Mouse (Mus musculus) layer of hippocampus, postnatal 25 days (tissue): ENCODE results near the gene Coq10b. TPM values are rescaled to one million over a fixed set of nuclear protein-coding genes. Genes with fewer than 3 reads are reported as not detected.

Experiments used
- DNase-seq, 2 experiments: peaks; one replicate each; pipeline ENCODE4 v3.0.0; 2022; ENCODE audit warnings: mixed read lengths in 2 of 2, low spot score in 1 of 2; ENCODE audit errors: extremely low spot score in 1 of 2
- total RNA-seq, 2 experiments: library from RNA; stranded (reverse); gene quantifications; 2 replicates each; pipeline ENCODE4 v1.2.3; 2021

The Coq10b gene
- total RNA-seq, 2 experiments from 2014 or later, result 17.9 to 19.7 TPM

GRCm38 (mm10) chr1:55092469-55092868 is 39.9 kb downstream of the Coq10b start:
- no peak for DNase-seq

GRCm38 (mm10) chr1:55106919-55107585 is 54.5 kb downstream of the Coq10b start:
- no peak for DNase-seq

- DNase-seq, result no peak
These were observed 55.1 kb downstream of the Coq10b start for GRCm38 (mm10) chr1:55107644-55108043.

- no peak for DNase-seq
These were observed 55.9 kb downstream of the Coq10b start for GRCm38 (mm10) chr1:55108473-55108872.

- DNase-seq, result no peak
These were observed 56.6 kb downstream of the Coq10b start for GRCm38 (mm10) chr1:55109066-55109766.

Other genes starting within 250 kb of the Coq10b start
- gene Ankrd44, start 126.4 kb upstream of the Coq10b start, total RNA-seq, result 10 to 100 TPM; 17.1 to 17.3 TPM
- gene Sf3b1, start 25.3 kb upstream of the Coq10b start, total RNA-seq, result 100 to 1,000 TPM; 142 to 171 TPM
- 10 to 100 TPM; 94.6 to 99.5 TPM for gene Hspe1, start 35.4 kb downstream of the Coq10b start, total RNA-seq
- 100 to 1,000 TPM; 166 to 180 TPM for gene Hspd1, start 35.5 kb downstream of the Coq10b start, total RNA-seq
- 10 to 100 TPM; 57.1 to 57.5 TPM for gene Mob4, start 78.5 kb downstream of the Coq10b start, total RNA-seq
- gene Rftn2, start 174.0 kb downstream of the Coq10b start, total RNA-seq, result 10 to 100 TPM; 32.0 to 33.8 TPM
- 1 to 10 TPM; 8.2 to 9.8 TPM for gene Mars2, start 184.4 kb downstream of the Coq10b start, total RNA-seq